Mouse (Mus musculus) right cerebral cortex, postnatal 14 days (tissue): ENCODE results near the gene Slc25a39.
"Not testable (repeated sequence)": the region's sequence is repeated elsewhere in the genome, so short reads cannot be mapped to it uniquely, and the experiment has no call there.

ENCODE experiments used
- DNase-seq: peaks from one replicate; pipeline ENCODE4 v3.0.0; 2022

Gene Slc25a39

GRCm38 (mm10) chr11:102368347-102368746 is 39.4 kb downstream of the Slc25a39 start:
- DNase-seq: no peak

GRCm38 (mm10) chr11:102367504-102368280 is 40.1 kb downstream of the Slc25a39 start:
- DNase-seq: no peak

GRCm38 (mm10) chr11:102366103-102366502 is 41.6 kb downstream of the Slc25a39 start, which contains the start of gene Slc4a1:
TSS of gene Slc4a1 (minus strand) at chr11:102366203.
- not testable (repeated sequence) for DNase-seq

- no peak for DNase-seq
These were observed 42.0 kb downstream of the Slc25a39 start for GRCm38 (mm10) chr11:102365699-102366098.

- no peak for DNase-seq
These were observed 43.0 kb downstream of the Slc25a39 start for GRCm38 (mm10) chr11:102364570-102365371.

GRCm38 (mm10) chr11:102363623-102364022 is 44.1 kb downstream of the Slc25a39 start:
- no peak for DNase-seq

- no peak for DNase-seq
These were observed 45.8 kb downstream of the Slc25a39 start for GRCm38 (mm10) chr11:102361776-102362495.

GRCm38 (mm10) chr11:102358365-102358764 is 49.4 kb downstream of the Slc25a39 start:
- DNase-seq: no peak

- DNase-seq: no peak
These were observed 51.0 kb downstream of the Slc25a39 start for GRCm38 (mm10) chr11:102356636-102357350.

GRCm38 (mm10) chr11:102356190-102356589 is 51.6 kb downstream of the Slc25a39 start:
- DNase-seq: no peak

- no peak for DNase-seq
These were observed 52.2 kb downstream of the Slc25a39 start for GRCm38 (mm10) chr11:102355501-102355900.

GRCm38 (mm10) chr11:102353021-102353431 is 54.7 kb downstream of the Slc25a39 start:
- DNase-seq: no peak
